ENCODE assay signal across 17 mouse cellular contexts in the genomic region with DNA sequence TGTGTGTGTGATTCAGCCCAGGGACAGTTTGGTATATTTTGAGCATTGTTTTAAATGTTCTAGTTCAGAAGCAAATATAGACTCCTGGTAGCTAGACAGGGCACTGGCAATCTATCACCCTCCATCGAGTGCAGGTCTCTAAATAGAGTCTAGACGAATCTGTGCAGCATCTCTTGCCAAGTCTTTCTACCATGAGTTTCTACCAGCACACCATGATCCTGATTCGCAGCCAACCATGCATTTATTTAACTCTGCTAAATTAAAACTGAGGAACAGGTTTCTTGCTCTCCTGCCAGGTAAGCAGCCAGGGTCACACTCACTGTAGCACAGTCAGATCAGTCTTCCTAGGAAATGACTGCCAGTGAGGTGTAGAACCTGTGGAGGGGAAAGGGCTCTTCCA.
A peak's percentile ranks its signal among the peaks of the same experiment; 100 is the strongest.
DNase-seq lines count a peak whose midpoint lies in the region; ATAC-seq and TF ChIP-seq lines count a peak whose summit lies in the region.
"Had no signal": no experiment of that assay in that cellular context is flagged by ENCODE, and none has a peak within 500 bp of the region (broad histone marks: within the 10 kb centered on the region; RNA-seq: fewer than 3 reads in every experiment).

No protein-coding gene starts in this region.

- DNase-seq in frontal cortex, postnatal 25 days (ENCODE audit: low spot score in 2 of 2): no peak
- peak; percentile 63 for DNase-seq in layer of hippocampus, adult 11-12 months (ENCODE audit: low spot score)
- DNase-seq in layer of hippocampus, postnatal 10 days (ENCODE audit: low spot score in 2 of 2): no peak
- peak; percentile 48 to 69 for DNase-seq in cerebellum, postnatal 36 days
- peak; percentile 36 for DNase-seq in left cerebral cortex, postnatal 4 days
- no peak for DNase-seq in lung, adult 2 months
- DNase-seq in spleen, adult 18-20 months: no peak
- DNase-seq: kidney, postnatal 4 days; lung, postnatal 10 days; retina, postnatal 1 day had no signal

- ATAC-seq in frontal cortex, adult (ENCODE audit: low TSS enrichment): peak; percentile 91
- ATAC-seq: forebrain, embryonic 13.5 days had no signal

- H3K4me3 ChIP-seq in lung, adult 2 months (replicated peaks; ENCODE audit: extremely low read depth, low read depth, low read length): no peak overlapping the region
- H3K4me3 ChIP-seq: embryonic facial prominence, embryonic 13.5 days; forebrain, embryonic 13.5 days; heart, embryonic 13.5 days; hindbrain, embryonic 13.5 days; midbrain, embryonic 12.5 days; neural tube, embryonic 12.5 days had no signal

- intact Hi-C loops in left cerebral cortex, postnatal 4 days (cut with DNase I): no loop called here

- 83% methylated on average over 3 of the region's 3 CpGs for WGBS in lung, adult 2 months

- H3K4me1 ChIP-seq in lung, adult 2 months (ENCODE audit: control insufficient read depth, insufficient read depth, low read length): no peaks in the 10 kb centered on the region
- H3K4me1 ChIP-seq: embryonic facial prominence, embryonic 13.5 days; forebrain, embryonic 13.5 days; heart, embryonic 13.5 days; hindbrain, embryonic 13.5 days; midbrain, embryonic 12.5 days; neural tube, embryonic 12.5 days had no signal

- no peak for TF ChIP-seq POLR2A in lung, adult 2 months (IDR thresholded peaks at IDR 0.05; ENCODE audit: borderline replicate concordance, extremely low read depth, low read depth, low read length)

- TF ChIP-seq CTCF in lung, adult 2 months (IDR thresholded peaks at IDR 0.05; ENCODE audit: insufficient read depth, low read length): no peak

Comparison
In these comparisons a context has a peak if more than half of its experiments do, and no peak if none do; other contexts are left out.
1. DNase-seq: peak in layer of hippocampus, adult 11-12 months (single experiment), cerebellum, postnatal 36 days (2 of 2) and left cerebral cortex, postnatal 4 days (single experiment); none in frontal cortex, postnatal 25 days (0 of 2), layer of hippocampus, postnatal 10 days (0 of 2), lung, adult 2 months (single experiment) and spleen, adult 18-20 months (0 of 2).